Mouse (Mus musculus) midbrain, embryonic 10.5 days (tissue): ENCODE results near the gene Rtp2. TPM values are rescaled to one million over a fixed set of nuclear protein-coding genes. Genes with fewer than 3 reads are reported as not detected.

Experiments used
- DNase-seq: peaks from one replicate; pipeline ENCODE4 v3.0.0-alpha.2; 2017; ENCODE audit warnings: low spot score
- H3K27ac ChIP-seq: fragments of 300-500 bp; sonication (generic); replicated peaks from 2 replicates; pipeline ENCODE4 v1.5.1; 2016; ENCODE audit warnings: mild to moderate bottlenecking
- H3K27me3 ChIP-seq: fragments of 300-500 bp; sonication (generic); 2 replicates; pipeline ENCODE4 v1.6.1; 2016; ENCODE audit warnings: low read depth, mild to moderate bottlenecking; ENCODE audit not compliant: poor library complexity, severe bottlenecking
- H3K36me3 ChIP-seq: fragments of 300-500 bp; sonication (generic); 2 replicates; pipeline ENCODE4 v1.6.1; 2016; ENCODE audit warnings: mild to moderate bottlenecking, moderate library complexity
- H3K4me1 ChIP-seq: fragments of 300-500 bp; sonication (generic); 2 replicates; pipeline ENCODE4 v1.6.1; 2016
- H3K4me3 ChIP-seq: fragments of 300-500 bp; sonication (generic); 2 replicates; pipeline ENCODE4 v1.5.1; 2016; ENCODE audit warnings: mild to moderate bottlenecking, moderate library complexity
- H3K9me3 ChIP-seq: fragments of 300-500 bp; sonication (generic); replicated peaks from 2 replicates; pipeline ENCODE4 v1.6.1; 2016; ENCODE audit warnings: mild to moderate bottlenecking
- WGBS: fragments of 180-500 bp; shearing (Covaris S2); methylation state at CpG from one replicate; pipeline ENCODE4 v1.1.7; 2016; 5-methylcytosine and 5-hydroxymethylcytosine counted together
- polyA plus RNA-seq: library from polyadenylated mRNA; unstranded; fragments of >200 nt; fragmentation: Nextera tagmentation; extraction: Ambion mirVana; gene quantifications from 2 replicates; pipeline ENCODE4 v1.2.1, GENCODE M21; 2016

Gene Rtp2
- polyA plus RNA-seq, 1 experiment from 2014 or later: not detected

GRCm38 (mm10) chr16:23967301-23967700 lies 35.1 kb upstream of the Rtp2 start:
- no peaks in the 10 kb centered on the region for H3K27me3 ChIP-seq
- no peak overlapping the region for H3K4me3 ChIP-seq
- no peaks in the 10 kb centered on the region for H3K36me3 ChIP-seq
- WGBS: 81% methylated on average over 7 of the region's 7 CpGs
- no peak overlapping the region for H3K27ac ChIP-seq
- no peaks in the 10 kb centered on the region; the same call in 1 of the 2 replicates for H3K9me3 ChIP-seq
- no peak for DNase-seq
- peaks cover 26% of the 10 kb centered on the region for H3K4me1 ChIP-seq

DNA sequence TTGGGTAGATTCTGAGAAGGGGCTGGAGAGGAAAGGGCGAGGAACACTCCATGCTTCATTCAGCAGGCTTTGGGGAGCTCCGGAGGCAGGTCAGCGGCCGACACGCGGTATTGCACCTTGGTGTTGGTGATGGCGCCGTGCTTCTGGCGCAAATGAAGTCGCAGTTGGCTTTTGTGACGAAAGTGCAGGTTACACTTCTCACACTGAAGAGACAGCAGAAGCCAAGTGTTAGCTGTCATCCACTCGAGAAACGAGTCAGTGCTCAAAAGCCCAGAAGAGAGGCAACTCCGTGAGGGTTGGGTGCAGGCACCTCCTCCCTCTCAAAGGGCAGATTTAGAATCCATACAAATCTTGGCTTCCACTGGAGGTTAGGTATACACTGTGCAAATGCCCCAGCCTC lies 33.9 kb upstream of the Rtp2 start:
- Histone ChIP-seq H3K36me3 (no peaks in the 10 kb centered on the region), H3K27me3 (no peaks in the 10 kb centered on the region), H3K9me3 (no peaks in the 10 kb centered on the region; the same call in 1 of the 2 replicates), H3K4me1 (peaks cover 23% of the 10 kb centered on the region), H3K27ac (no peak overlapping the region), H3K4me3 (no peak overlapping the region)
- 90% methylated on average over 14 of the region's 14 CpGs for WGBS
- no peak for DNase-seq

DNA sequence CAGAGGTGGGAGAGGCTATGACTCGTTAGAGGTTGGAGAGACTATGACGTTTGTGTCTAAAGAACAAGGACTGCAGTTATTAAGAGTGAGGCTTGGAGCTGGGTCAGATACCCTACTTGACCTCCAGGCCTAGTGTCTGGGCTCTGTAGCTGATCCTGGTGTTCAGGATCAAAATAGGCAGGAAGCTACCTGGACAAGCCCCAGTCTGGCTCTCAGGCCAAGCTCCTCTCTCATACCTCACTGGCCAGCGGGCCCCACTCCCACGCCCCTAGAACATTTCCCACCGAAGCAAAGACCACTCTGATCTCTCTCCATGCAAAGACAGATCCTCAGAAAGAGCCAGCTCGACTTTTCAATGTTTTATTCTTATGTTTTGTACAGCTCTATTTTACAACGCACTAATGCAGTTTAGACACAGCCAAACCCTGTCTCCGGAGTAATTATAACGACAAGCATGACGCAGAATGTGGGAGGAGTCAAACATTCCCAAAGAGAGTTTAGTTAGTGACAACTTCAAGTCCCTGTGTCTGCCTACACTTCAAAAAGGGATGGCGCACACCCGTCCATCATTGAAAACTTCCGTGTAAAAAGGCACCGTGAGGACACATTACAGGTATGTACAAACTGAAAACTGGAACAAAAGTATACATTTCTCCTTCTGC lies 32.6 kb upstream of the Rtp2 start:
- Histone ChIP-seq H3K4me3 (no peak overlapping the region), H3K27ac (no peak overlapping the region), H3K36me3 (no peaks in the 10 kb centered on the region), H3K9me3 (no peaks in the 10 kb centered on the region; the same call in 1 of the 2 replicates), H3K27me3 (no peaks in the 10 kb centered on the region), H3K4me1 (peaks cover 23% of the 10 kb centered on the region)
- DNase-seq: no peak
- 81% methylated on average over 14 of the region's 14 CpGs for WGBS

DNA sequence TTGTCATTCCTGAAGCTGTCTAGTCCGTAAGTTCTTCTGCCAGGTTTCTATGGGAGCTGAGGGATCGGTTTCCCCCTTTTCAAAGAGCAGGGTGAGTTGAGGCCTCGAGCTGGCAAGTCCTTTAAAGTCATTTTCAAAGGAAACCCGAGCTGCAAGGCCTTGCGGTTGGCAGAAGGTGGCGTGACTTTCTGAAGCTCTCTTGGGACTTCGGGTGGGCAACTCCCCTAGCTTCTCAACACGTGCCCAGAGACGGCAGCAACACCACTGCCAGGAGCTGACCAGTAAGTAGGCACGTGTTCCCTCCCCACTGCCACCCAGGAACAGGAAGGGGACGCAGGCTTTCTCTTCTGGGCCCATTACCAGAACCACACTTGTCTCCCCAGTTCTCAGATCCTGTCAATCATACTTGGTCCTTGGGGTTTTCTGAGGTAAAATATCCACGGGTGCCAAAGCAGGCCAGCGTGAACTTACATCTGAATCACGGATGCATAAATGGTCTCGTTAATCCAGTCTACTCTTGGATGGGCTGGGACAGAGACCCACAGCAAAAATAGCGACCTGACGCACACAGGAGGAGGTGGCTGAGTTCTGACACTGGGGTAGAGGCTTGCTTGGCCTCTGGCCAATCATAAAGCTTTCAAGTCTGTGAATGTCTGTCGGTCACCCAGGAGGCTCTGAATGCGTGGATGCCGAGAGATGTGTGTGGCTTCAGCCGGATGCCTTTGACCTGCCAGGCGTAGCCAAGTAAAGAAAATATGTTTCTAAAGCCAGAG lies 31.9 kb upstream of the Rtp2 start:
- H3K27me3 ChIP-seq: no peaks in the 10 kb centered on the region
- no peaks in the 10 kb centered on the region for H3K36me3 ChIP-seq
- WGBS: 80% methylated on average over 22 of the region's 22 CpGs
- H3K4me3 ChIP-seq: no peak overlapping the region
- H3K27ac ChIP-seq: no peak overlapping the region
- no peaks in the 10 kb centered on the region; the same call in 1 of the 2 replicates for H3K9me3 ChIP-seq
- no peak for DNase-seq
- H3K4me1 ChIP-seq: peaks cover 18% of the 10 kb centered on the region

DNA sequence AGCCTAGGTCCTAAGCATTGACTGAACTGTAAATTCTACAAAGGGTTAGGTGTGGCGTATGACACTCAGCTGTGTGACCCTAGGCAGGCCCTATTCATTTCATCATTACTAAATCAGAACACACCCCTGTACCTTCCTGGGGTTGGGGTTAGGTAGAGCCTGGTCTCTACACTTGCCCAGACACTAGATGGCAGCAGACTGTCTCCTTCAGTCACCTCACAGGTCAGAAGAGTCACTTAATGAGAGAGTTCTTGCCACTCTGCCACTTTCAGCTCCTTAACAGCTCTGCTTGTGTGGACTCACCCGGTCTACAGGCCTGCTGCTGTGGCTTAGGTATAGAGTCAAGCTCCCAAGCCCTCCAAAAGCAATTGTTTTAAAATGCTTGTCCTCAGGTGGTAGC lies 30.2 kb upstream of the Rtp2 start:
- WGBS: 86% methylated on average over 2 of the region's 2 CpGs
- H3K4me3 ChIP-seq: no peak overlapping the region
- no peak for DNase-seq
- no peaks in the 10 kb centered on the region; the same call in 1 of the 2 replicates for H3K9me3 ChIP-seq
- no peaks in the 10 kb centered on the region for H3K36me3 ChIP-seq
- no peaks in the 10 kb centered on the region for H3K27me3 ChIP-seq
- H3K27ac ChIP-seq: no peak overlapping the region
- peaks cover 15% of the 10 kb centered on the region for H3K4me1 ChIP-seq

DNA sequence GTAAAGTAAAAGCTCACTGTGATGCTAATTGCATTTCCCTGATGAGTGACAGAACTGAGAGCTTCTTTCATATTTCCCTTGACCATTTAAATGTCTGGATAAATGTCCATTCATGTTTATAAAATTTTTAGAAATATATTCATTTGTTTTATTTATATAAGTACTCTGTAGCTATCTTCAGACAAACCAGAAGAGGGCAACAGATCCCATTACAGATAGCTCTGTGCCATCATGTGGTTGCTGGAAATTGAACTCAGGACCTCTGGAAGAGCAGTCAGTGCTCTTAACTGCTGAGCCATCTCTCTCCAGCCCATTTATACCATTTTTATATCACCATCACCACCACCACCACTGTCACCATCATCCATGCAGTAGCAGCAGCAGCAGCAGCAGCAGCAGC lies 26.7 kb upstream of the Rtp2 start:
- Histone ChIP-seq H3K27me3 (no peaks in the 10 kb centered on the region), H3K4me3 (no peak overlapping the region), H3K36me3 (no peaks in the 10 kb centered on the region), H3K27ac (no peak overlapping the region), H3K4me1 (peaks cover 3% of the 10 kb centered on the region), H3K9me3 (no peaks in the 10 kb centered on the region)
- DNase-seq: no peak

DNA sequence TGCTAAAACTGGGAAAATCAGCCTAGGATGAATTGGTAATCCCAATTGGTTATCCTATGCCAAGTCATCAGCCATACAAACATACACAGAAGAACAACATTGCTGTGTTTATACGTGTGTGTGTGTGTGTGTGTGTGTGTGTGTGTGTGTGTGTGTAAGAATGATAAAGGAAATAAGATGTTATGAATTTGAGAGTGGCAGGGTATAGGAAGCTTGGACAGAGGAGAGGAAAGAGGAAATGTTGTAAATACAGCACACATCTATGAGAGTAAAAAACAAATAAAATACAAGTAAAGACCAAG lies 21.7 kb upstream of the Rtp2 start:
- Histone ChIP-seq H3K27me3 (no peaks in the 10 kb centered on the region), H3K9me3 (no peaks in the 10 kb centered on the region)
- WGBS: 17% methylated on average over 1 of the region's 1 CpGs

GRCm38 (mm10) chr16:23953189-23953958 lies 21.2 kb upstream of the Rtp2 start:
- no peak overlapping the region for H3K4me3 ChIP-seq
- 57% methylated on average over 11 of the region's 11 CpGs for WGBS
- no peaks in the 10 kb centered on the region for H3K9me3 ChIP-seq
- peak; percentile 67 for DNase-seq
- H3K36me3 ChIP-seq: no peaks in the 10 kb centered on the region
- no peak overlapping the region for H3K27ac ChIP-seq
- no peaks in the 10 kb centered on the region for H3K4me1 ChIP-seq
- no peaks in the 10 kb centered on the region for H3K27me3 ChIP-seq

More for the DNA sequence above, 21.7 kb upstream of the Rtp2 start:
- H3K36me3 ChIP-seq: no peaks in the 10 kb centered on the region
- H3K4me1 ChIP-seq: no peaks in the 10 kb centered on the region
- no peak for DNase-seq
- no peak overlapping the region for H3K27ac ChIP-seq
- no peak overlapping the region for H3K4me3 ChIP-seq

DNA sequence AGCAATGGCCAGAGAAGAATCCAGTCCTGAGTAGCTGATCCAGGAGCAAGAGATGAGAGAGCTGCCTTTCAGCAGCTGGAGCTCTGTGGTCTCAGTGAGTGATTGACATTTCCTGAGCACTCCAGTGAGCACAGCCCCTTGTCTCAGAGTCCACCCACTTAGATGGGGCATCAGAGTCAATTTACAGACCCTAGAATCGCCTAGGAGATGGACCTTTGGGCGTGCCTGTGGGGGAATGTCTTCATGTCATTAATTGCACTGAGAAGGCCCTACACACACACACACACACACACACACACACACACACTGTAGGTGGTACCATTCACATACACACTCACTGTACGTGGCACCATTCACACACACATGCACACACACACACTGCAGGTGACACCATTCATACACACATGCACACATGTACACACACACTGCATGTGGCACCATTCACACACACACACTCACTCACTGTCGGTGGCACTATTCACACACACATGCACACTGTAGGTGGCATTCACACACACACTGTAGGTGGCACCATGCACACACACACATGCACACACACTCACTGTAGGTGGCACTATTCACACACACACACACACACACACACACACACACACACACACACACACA lies 20.0 kb upstream of the Rtp2 start:
- Histone ChIP-seq H3K27ac (no peak overlapping the region), H3K4me3 (no peak overlapping the region), H3K36me3 (no peaks in the 10 kb centered on the region), H3K4me1 (no peaks in the 10 kb centered on the region), H3K9me3 (no peaks in the 10 kb centered on the region), H3K27me3 (no peaks in the 10 kb centered on the region)
- DNase-seq: no peak
- 86% methylated on average over 4 of the region's 4 CpGs for WGBS

GRCm38 (mm10) chr16:23947654-23948053 lies 15.5 kb upstream of the Rtp2 start:
- DNase-seq: no peak
- Histone ChIP-seq H3K4me1 (no peaks in the 10 kb centered on the region), H3K27me3 (no peaks in the 10 kb centered on the region), H3K4me3 (no peak overlapping the region), H3K36me3 (no peaks in the 10 kb centered on the region), H3K27ac (no peak overlapping the region), H3K9me3 (no peaks in the 10 kb centered on the region)
- WGBS: 92% methylated on average over 6 of the region's 6 CpGs

- Histone ChIP-seq H3K9me3 (no peaks in the 10 kb centered on the region), H3K4me3 (no peak overlapping the region), H3K36me3 (no peaks in the 10 kb centered on the region), H3K27ac (no peak overlapping the region), H3K4me1 (no peaks in the 10 kb centered on the region), H3K27me3 (no peaks in the 10 kb centered on the region)
- DNase-seq: no peak
- 86% methylated on average over 3 of the region's 3 CpGs for WGBS
Observed at GRCm38 (mm10) chr16:23944801-23945200, 12.6 kb upstream of the Rtp2 start.

GRCm38 (mm10) chr16:23934397-23934796 lies 2.2 kb upstream of the Rtp2 start:
- H3K27me3 ChIP-seq: no peaks in the 10 kb centered on the region
- no peaks in the 10 kb centered on the region for H3K9me3 ChIP-seq
- no peak overlapping the region for H3K4me3 ChIP-seq
- DNase-seq: no peak
- H3K27ac ChIP-seq: no peak overlapping the region
- WGBS: 86% methylated on average over 2 of the region's 2 CpGs
- no peaks in the 10 kb centered on the region for H3K36me3 ChIP-seq
- no peaks in the 10 kb centered on the region for H3K4me1 ChIP-seq
